Mouse (Mus musculus): ENCODE data around the gene Rapgef4.

DNA sequence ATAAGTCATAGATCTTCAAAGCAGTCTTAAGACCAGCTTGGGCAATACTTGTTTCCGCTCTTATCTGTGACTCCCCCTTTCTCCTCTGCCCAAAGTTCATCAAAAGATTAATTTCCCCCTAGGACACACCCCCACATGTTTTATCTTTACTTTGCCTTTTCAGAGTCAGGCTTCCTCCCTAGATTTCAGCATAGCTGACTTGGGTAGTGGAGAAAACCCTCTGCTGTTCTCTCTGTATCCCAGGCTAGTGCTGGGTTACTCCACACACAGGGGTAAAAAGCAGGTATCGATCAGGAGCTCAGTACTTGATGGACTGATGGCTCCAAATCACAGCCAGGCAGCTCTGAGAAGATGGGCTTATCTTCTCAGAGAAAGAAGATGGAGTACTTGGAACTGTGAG, 109.0 kb downstream of the Rapgef4 start:
- TF ChIP-seq POLR2A (IDR thresholded peaks at IDR 0.05; ENCODE audit: borderline replicate concordance, extremely low read depth, low read depth, low read length) (no peak), CTCF (IDR thresholded peaks at IDR 0.05; ENCODE audit: insufficient read depth, low read length) (no peak)
